Mouse (Mus musculus): ENCODE data around the gene Npm3. TPM values are rescaled to one million over a fixed set of nuclear protein-coding genes. Genes with fewer than 3 reads are reported as not detected.
A peak's percentile ranks its signal among the peaks of the same experiment; 100 is the strongest.

Gene Npm3
- total and polyA plus RNA-seq, 2 experiments from 2014 or later = 6.5 to 40.2 TPM

- under 1% methylated on average over 49 of the region's 71 CpGs for WGBS
- DNase-seq (ENCODE audit: low spot score) = peak; percentile 99
- peaks cover 12% of the 10 kb centered on the region; the same call in 1 of the 2 replicates for H3K4me1 ChIP-seq (ENCODE audit: insufficient read depth, low read length)
- peak within 1 kb of the TSS; percentile 96 for H3K9ac ChIP-seq (replicated peaks; ENCODE audit: low read length, poor library complexity, severe bottlenecking)
- peak within 1 kb of the TSS; percentile 99 for H3K27ac ChIP-seq (ENCODE audit: low read depth, low read length)
- H3K27me3 ChIP-seq (ENCODE audit: insufficient read depth, low read length) = no peaks in the 10 kb centered on the region
- peak; percentile 98 for ATAC-seq (ENCODE audit: low FRiP score)
- peak within 1 kb of the TSS; percentile 81 for H3K4me3 ChIP-seq (ENCODE audit: low read depth, low read length)
- H3K36me3 ChIP-seq (ENCODE audit: insufficient read depth, low read length) = 0 out of 2 replicates have a peak, but pooled peaks cover 4% of the 10 kb centered on the region
- peak within 1 kb of the TSS; percentile 60 for H3K4me2 ChIP-seq (ENCODE audit: low read depth, low read length, poor library complexity, severe bottlenecking)
- H3K9me3 ChIP-seq (ENCODE audit: low read length) = no peaks in the 10 kb centered on the region
- TF ChIP-seq CTCF (IDR thresholded peaks at IDR 0.05) = no peak
These were observed 34.0 kb upstream of the Npm3 start, which contains the start of gene Mgea5 for GRCm38 (mm10) chr19:45783181-45783932. Gene Mgea5, minus strand, starts transcription at chr19:45783837.

GRCm38 (mm10) chr19:45782315-45783001 lies 33.1 kb upstream of the Npm3 start:
- Histone ChIP-seq H3K27ac (ENCODE audit: low read depth, low read length) (peak overlapping the region; percentile 99), H3K36me3 (ENCODE audit: insufficient read depth, low read length) (0 out of 2 replicates have a peak, but pooled peaks cover 10% of the 10 kb centered on the region), H3K27me3 (ENCODE audit: insufficient read depth, low read length) (no peaks in the 10 kb centered on the region), H3K4me3 (ENCODE audit: low read depth, low read length) (peak overlapping the region; percentile 81), H3K9ac (replicated peaks; ENCODE audit: low read length, poor library complexity, severe bottlenecking) (peak overlapping the region; percentile 96), H3K4me1 (ENCODE audit: insufficient read depth, low read length) (peaks cover 12% of the 10 kb centered on the region; the same call in 1 of the 2 replicates), H3K4me2 (ENCODE audit: low read depth, low read length, poor library complexity, severe bottlenecking) (peak overlapping the region; percentile 60), H3K9me3 (ENCODE audit: low read length) (no peaks in the 10 kb centered on the region)
- WGBS = under 1% methylated on average over 34 of the region's 36 CpGs
- 0 out of 2 replicates have a peak, but pooled peaks have one; percentile 1 for TF ChIP-seq CTCF (IDR thresholded peaks at IDR 0.05)
- ATAC-seq (ENCODE audit: low FRiP score) = peak; percentile 39
- DNase-seq (ENCODE audit: low spot score) = peak; percentile 66

DNA sequence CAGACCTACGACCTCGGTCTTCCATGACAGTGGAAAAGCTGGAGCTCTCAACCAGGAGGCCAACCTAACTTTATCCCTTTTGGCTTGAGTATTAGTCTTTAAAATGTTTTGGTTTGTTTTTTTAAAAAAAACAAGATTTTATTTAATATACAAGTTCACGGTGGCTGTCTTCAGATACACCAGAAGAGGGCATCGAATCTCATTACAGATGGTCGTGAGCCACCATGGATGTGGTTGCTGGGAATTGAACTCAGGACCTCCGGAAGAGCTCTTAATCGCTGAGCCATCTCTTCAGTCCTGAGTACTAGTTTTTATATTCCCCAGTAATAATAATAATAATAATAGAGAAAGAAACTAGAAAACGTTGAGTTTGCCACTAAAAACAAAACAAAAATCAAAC lies 32.3 kb upstream of the Npm3 start:
- Histone ChIP-seq H3K36me3 (ENCODE audit: insufficient read depth, low read length) (peaks cover 17% of the 10 kb centered on the region; the same call in 1 of the 2 replicates), H3K27me3 (ENCODE audit: insufficient read depth, low read length) (no peaks in the 10 kb centered on the region), H3K4me2 (ENCODE audit: low read depth, low read length, poor library complexity, severe bottlenecking) (peak overlapping the region; percentile 60), H3K4me1 (ENCODE audit: insufficient read depth, low read length) (peaks cover 12% of the 10 kb centered on the region; the same call in 1 of the 2 replicates), H3K4me3 (ENCODE audit: low read depth, low read length) (peak overlapping the region; percentile 81), H3K9me3 (ENCODE audit: low read length) (no peaks in the 10 kb centered on the region), H3K9ac (replicated peaks; ENCODE audit: low read length, poor library complexity, severe bottlenecking) (no peak overlapping the region), H3K27ac (ENCODE audit: low read depth, low read length) (no peak overlapping the region)
- WGBS = 54% methylated on average over 8 of the region's 8 CpGs
- ATAC-seq (ENCODE audit: low FRiP score) (no peak), DNase-seq (ENCODE audit: low spot score) (no peak)
- peak; percentile 35 for TF ChIP-seq CTCF (IDR thresholded peaks at IDR 0.05)

GRCm38 (mm10) chr19:45780350-45780915 lies 31.0 kb upstream of the Npm3 start:
- no peak for TF ChIP-seq CTCF (IDR thresholded peaks at IDR 0.05)
- Histone ChIP-seq H3K4me1 (ENCODE audit: insufficient read depth, low read length) (peaks cover 12% of the 10 kb centered on the region; the same call in 1 of the 2 replicates), H3K27me3 (ENCODE audit: insufficient read depth, low read length) (no peaks in the 10 kb centered on the region), H3K4me3 (ENCODE audit: low read depth, low read length) (peak overlapping the region; percentile 81; the same call in 1 of the 2 replicates), H3K27ac (ENCODE audit: low read depth, low read length) (no peak overlapping the region), H3K36me3 (ENCODE audit: insufficient read depth, low read length) (peaks cover 20% of the 10 kb centered on the region; the same call in 1 of the 2 replicates), H3K9ac (replicated peaks; ENCODE audit: low read length, poor library complexity, severe bottlenecking) (no peak overlapping the region), H3K9me3 (ENCODE audit: low read length) (no peaks in the 10 kb centered on the region), H3K4me2 (ENCODE audit: low read depth, low read length, poor library complexity, severe bottlenecking) (peak overlapping the region; percentile 60)
- DNase-seq (ENCODE audit: low spot score) (no peak), ATAC-seq (ENCODE audit: low FRiP score) (no peak)
- 82% methylated on average over 13 of the region's 13 CpGs for WGBS

- DNase-seq (ENCODE audit: low spot score) = no peak
- Histone ChIP-seq H3K9ac (replicated peaks; ENCODE audit: low read length, poor library complexity, severe bottlenecking) (no peak overlapping the region), H3K27me3 (ENCODE audit: insufficient read depth, low read length) (no peaks in the 10 kb centered on the region), H3K27ac (ENCODE audit: low read depth, low read length) (no peak overlapping the region), H3K4me2 (ENCODE audit: low read depth, low read length, poor library complexity, severe bottlenecking) (no peak overlapping the region), H3K9me3 (ENCODE audit: low read length) (no peaks in the 10 kb centered on the region), H3K4me1 (ENCODE audit: insufficient read depth, low read length) (peaks cover 5% of the 10 kb centered on the region; the same call in 1 of the 2 replicates), H3K4me3 (ENCODE audit: low read depth, low read length) (no peak overlapping the region), H3K36me3 (ENCODE audit: insufficient read depth, low read length) (peaks cover 48% of the 10 kb centered on the region)
- no peak for ATAC-seq (ENCODE audit: low FRiP score)
- no peak for TF ChIP-seq CTCF (IDR thresholded peaks at IDR 0.05)
- 89% methylated on average over 2 of the region's 2 CpGs for WGBS
These were observed 26.1 kb upstream of the Npm3 start for GRCm38 (mm10) chr19:45775486-45775885.

Measured in midbrain, postnatal 0 days (tissue).